Mouse (Mus musculus) hindbrain, embryonic 16.5 days (tissue): ENCODE data around the gene Ubl3. TPM values are rescaled to one million over a fixed set of nuclear protein-coding genes. Genes with fewer than 3 reads are reported as not detected.
A peak's percentile ranks its signal among the peaks of the same experiment; 100 is the strongest.

Experiments
- ATAC-seq: fragments of 200-750 bp; cut with Nextera tagmentation; 2 replicates; pipeline ENCODE4 v1.8.0; 2017; ENCODE audit warnings: moderate TSS enrichment, moderate library complexity
- H3K27ac ChIP-seq: fragments of 300-500 bp; sonication (generic); 2 replicates; pipeline ENCODE4 v1.5.1; 2014; ENCODE audit warnings: low read depth, mild to moderate bottlenecking, control low read depth, low read length, moderate library complexity
- H3K27me3 ChIP-seq: fragments of 300-500 bp; sonication (generic); replicated peaks from 2 replicates; pipeline ENCODE4 v1.6.1; 2014; ENCODE audit warnings: low read length; ENCODE audit not compliant: control insufficient read depth, insufficient read depth
- H3K36me3 ChIP-seq: fragments of 300-500 bp; sonication (generic); 2 replicates; pipeline ENCODE4 v1.6.1; 2014; ENCODE audit warnings: mild to moderate bottlenecking, low read length, moderate library complexity, mixed read lengths; ENCODE audit not compliant: control insufficient read depth, insufficient read depth
- H3K4me1 ChIP-seq: fragments of 300-500 bp; sonication (generic); 2 replicates; pipeline ENCODE4 v1.6.1; 2014; ENCODE audit warnings: low read depth, low read length; ENCODE audit not compliant: control insufficient read depth, insufficient read depth
- H3K4me2 ChIP-seq: fragments of 300-500 bp; sonication (generic); 2 replicates; pipeline ENCODE4 v1.6.1; 2014; ENCODE audit warnings: mild to moderate bottlenecking, low read length, control low read depth, moderate library complexity
- H3K4me3 ChIP-seq: fragments of 300-500 bp; sonication (generic); 2 replicates; pipeline ENCODE4 v1.5.1; 2014; ENCODE audit warnings: mild to moderate bottlenecking, low read length, control low read depth, moderate library complexity
- H3K9ac ChIP-seq: fragments of 300-500 bp; sonication (generic); 2 replicates; pipeline ENCODE4 v1.6.1; 2014; ENCODE audit warnings: low read depth, mild to moderate bottlenecking, control low read depth, low read length, moderate library complexity
- H3K9me3 ChIP-seq: fragments of 300-500 bp; sonication (generic); 2 replicates; pipeline ENCODE4 v1.6.1; 2014; ENCODE audit warnings: mild to moderate bottlenecking, low read length, moderate library complexity; ENCODE audit not compliant: control insufficient read depth
- WGBS: fragments of 180-500 bp; shearing (Covaris S2); extraction: QIAGEN DNeasy Blood & Tissue Kit; methylation state at CpG from one replicate; pipeline ENCODE4 v1.1.7; 2014; 5-methylcytosine and 5-hydroxymethylcytosine counted together
- polyA plus RNA-seq: library from polyadenylated mRNA; unstranded; fragments of >200 nt; fragmentation: Nextera tagmentation; extraction: Ambion mirVana; gene quantifications from 2 replicates; pipeline ENCODE4 v1.2.1, GENCODE M21; 2015

Gene Ubl3
- polyA plus RNA-seq, 1 experiment from 2014 or later, result 70.7 TPM

DNA sequence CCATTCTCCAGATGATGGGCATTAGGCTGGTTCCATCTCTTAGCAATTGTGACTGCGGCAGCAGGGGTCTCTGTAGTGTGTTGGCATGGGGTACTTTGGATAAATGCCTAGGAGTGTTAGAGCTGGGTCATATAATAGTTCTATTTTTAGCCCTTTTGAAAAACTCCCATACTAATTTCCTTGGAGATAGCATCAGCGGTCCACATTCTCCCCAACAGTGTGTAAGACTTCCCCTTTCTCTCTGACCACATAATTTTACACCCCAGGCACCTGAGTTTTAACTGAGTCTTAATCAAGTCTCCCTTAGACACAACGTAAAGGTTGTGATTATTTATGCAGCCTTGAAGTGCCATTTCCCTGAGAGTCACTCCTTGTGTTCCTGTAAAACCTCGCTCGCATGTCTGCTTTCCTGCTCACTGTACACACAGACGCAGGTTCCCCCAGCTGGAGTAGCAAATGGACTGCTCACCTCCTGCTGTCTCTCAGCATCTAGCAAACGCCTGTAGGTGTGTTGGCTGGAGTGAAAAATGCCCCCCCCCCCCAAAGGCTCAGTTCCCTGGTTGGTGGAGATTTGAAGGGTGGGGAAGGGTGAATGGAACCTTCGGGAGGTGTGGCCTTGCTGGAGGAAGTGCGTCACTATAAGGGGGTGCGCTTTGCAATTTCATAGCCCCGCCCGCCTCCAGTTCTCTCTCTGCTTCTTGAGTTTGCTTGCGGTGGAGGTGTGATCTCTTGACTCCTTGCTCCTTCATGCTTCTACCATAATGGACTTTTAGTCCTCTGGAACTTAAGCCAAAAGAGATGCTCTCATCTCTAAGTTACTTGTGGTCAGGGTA is 63.5 kb downstream of the Ubl3 start:
- Histone ChIP-seq H3K4me1 (peaks cover 18% of the 10 kb centered on the region), H3K9me3 (no peaks in the 10 kb centered on the region), H3K4me2 (peak overlapping the region; percentile 34), H3K27me3 (no peaks in the 10 kb centered on the region), H3K36me3 (no peaks in the 10 kb centered on the region), H3K9ac (no peak overlapping the region), H3K4me3 (no peak overlapping the region), H3K27ac (peak overlapping the region; percentile 72)
- ATAC-seq, result peak; percentile 66; the same call in 1 of the 2 replicates
- WGBS, result 64% methylated on average over 13 of the region's 13 CpGs

DNA sequence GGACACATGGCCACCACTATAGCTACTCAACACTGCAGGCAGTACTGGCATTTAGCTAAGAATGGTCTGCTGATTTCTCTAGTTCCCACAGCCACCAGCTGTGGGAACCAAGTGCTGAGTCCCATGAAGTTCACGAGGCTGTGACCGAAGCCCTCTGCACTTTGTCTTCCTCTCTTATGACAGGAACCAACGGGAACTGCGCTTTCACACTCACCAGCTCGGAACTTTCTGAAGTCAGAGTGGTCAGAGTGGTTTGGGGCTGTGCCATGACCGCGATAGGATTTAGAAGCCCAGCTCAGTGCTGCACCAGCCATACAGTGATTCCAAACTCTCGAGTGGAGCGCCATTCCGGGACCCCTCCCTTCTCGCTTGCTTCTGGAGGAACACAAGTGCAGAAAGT is 66.4 kb downstream of the Ubl3 start:
- H3K36me3 ChIP-seq, result no peaks in the 10 kb centered on the region
- H3K27me3 ChIP-seq, result no peaks in the 10 kb centered on the region
- H3K27ac ChIP-seq, result no peak overlapping the region
- 90% methylated on average over 11 of the region's 11 CpGs for WGBS
- H3K4me1 ChIP-seq, result peaks cover 18% of the 10 kb centered on the region
- H3K9me3 ChIP-seq, result no peaks in the 10 kb centered on the region
- no peak overlapping the region for H3K4me3 ChIP-seq
- H3K4me2 ChIP-seq, result no peak overlapping the region
- no peak overlapping the region for H3K9ac ChIP-seq
- ATAC-seq, result no peak

DNA sequence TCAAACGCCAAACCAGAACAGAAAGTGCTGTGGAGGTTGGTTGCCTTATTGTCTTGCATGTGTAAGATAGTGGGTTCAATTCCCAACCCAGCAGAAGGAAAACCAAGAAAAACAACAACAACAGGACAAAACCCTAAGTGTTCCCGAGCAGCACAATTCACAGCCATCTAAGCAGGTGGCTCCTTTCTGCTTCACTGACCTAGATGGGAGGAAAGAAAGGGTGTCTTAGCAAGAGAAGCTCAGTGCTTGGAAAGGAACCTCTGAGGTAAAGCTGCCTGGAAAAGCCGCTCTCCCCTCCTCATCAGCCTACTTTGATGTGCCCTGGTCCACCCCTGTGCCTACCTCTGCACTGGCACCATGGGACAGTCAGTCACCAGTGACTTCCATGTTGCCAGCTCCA is 70.8 kb downstream of the Ubl3 start:
- no peak for ATAC-seq
- Histone ChIP-seq H3K27ac (no peak overlapping the region), H3K9ac (no peak overlapping the region), H3K4me3 (no peak overlapping the region), H3K4me1 (no peaks in the 10 kb centered on the region), H3K4me2 (no peak overlapping the region), H3K36me3 (no peaks in the 10 kb centered on the region), H3K27me3 (no peaks in the 10 kb centered on the region), H3K9me3 (no peaks in the 10 kb centered on the region)
- 77% methylated on average over 3 of the region's 3 CpGs for WGBS

DNA sequence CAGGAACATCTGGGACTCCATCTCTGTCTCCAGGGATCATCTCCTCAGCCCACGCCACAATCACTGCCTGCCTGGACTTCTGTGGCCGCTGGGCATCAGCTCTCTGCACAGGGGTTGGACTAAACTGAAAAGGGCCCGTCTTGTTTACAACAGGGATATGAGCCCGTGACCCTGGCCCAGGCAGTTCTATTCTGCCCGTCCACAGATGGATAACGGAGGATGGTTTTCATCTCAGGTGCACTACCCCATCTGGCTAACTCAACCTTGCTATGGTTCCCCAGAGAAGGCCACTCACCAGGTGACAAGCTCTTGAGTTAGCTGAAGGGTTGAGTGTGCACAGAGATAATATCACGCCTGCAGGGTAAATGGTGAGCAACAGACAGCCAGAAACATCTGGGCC is 78.2 kb downstream of the Ubl3 start:
- Histone ChIP-seq H3K27me3 (no peaks in the 10 kb centered on the region), H3K36me3 (no peaks in the 10 kb centered on the region), H3K9me3 (no peaks in the 10 kb centered on the region), H3K4me3 (no peak overlapping the region), H3K4me2 (no peak overlapping the region), H3K9ac (no peak overlapping the region), H3K4me1 (no peaks in the 10 kb centered on the region), H3K27ac (no peak overlapping the region)
- no peak for ATAC-seq
- WGBS, result 81% methylated on average over 7 of the region's 7 CpGs

DNA sequence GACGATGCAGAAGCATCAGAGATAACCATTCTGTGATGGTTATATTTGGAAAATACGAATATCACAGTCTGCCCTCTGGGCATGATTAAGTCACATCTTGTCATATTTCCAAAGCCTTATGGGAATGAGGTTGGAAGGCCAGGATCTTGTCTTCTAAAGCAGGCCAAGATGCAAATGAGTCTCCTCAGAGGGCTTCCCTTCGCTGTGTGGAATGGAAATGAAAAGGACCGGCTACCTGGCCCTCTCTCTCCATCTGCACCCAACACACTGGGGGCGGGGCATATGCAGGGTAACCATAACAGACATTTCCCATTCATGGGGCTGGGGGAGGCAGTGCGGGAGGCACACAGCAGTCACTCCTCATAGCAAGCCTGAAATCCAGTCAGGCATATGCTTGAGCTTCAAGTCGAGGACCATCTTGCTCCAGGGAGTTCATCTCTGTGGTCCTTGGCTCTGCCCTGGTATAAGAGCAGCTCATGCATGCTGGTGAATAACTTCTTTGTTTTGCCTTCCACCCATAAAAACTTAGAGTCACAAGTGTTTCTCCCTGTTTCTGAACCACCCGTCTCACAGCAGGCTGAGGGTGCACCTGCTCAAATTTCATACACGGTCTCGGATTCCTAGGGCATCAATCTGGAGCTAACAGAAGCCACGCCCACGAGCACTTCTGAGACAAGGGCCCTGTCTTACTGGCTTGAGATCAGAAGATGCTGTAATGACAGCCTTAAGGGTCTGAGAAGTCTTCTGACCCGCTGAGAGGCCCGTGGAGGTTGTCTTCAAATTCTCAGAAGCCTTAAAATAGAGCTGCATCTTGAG is 83.8 kb downstream of the Ubl3 start:
- Histone ChIP-seq H3K4me1 (no peaks in the 10 kb centered on the region), H3K27ac (no peak overlapping the region), H3K4me3 (no peak overlapping the region), H3K36me3 (no peaks in the 10 kb centered on the region), H3K9me3 (no peaks in the 10 kb centered on the region), H3K4me2 (no peak overlapping the region), H3K9ac (no peak overlapping the region), H3K27me3 (no peaks in the 10 kb centered on the region)
- no peak for ATAC-seq
- 59% methylated on average over 14 of the region's 14 CpGs for WGBS

DNA sequence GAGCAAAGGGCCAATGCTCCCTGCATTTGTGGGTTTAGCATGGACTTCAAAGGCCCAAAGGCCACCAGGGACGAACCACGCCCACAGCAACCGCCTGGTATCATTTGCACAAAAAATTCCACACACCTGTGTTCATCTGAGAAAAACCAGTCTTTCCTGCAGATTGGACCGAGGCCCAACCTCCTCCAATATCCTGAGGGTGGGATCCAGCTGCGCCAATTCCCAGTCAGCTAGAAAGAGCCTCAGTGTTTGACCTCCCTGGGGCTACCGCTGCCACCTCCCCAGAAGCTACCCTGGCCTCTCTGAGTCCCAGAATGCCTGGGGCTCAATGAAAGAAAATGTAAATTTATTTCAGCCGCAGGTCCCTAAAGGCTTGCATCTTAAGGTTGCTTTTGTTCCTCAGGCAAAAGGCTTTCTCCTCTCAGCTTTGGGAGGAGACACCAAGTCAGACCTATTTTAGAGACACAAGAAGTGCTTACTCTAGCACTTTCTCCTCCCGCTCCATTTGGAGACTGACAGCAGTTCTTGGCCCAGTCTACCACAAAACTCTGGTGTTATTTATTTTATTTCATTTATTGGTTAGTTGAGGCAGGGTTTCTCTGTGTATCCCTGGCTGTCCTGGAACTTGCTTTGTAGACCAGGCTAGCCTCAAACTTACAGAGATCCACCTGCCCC is 85.5 kb downstream of the Ubl3 start:
- ATAC-seq, result no peak
- no peak overlapping the region for H3K27ac ChIP-seq
- no peaks in the 10 kb centered on the region for H3K27me3 ChIP-seq
- 18% methylated on average over 8 of the region's 8 CpGs for WGBS
- no peak overlapping the region for H3K4me2 ChIP-seq
- no peak overlapping the region for H3K4me3 ChIP-seq
- no peaks in the 10 kb centered on the region for H3K9me3 ChIP-seq
- no peaks in the 10 kb centered on the region for H3K4me1 ChIP-seq
- no peaks in the 10 kb centered on the region for H3K36me3 ChIP-seq
- no peak overlapping the region for H3K9ac ChIP-seq

DNA sequence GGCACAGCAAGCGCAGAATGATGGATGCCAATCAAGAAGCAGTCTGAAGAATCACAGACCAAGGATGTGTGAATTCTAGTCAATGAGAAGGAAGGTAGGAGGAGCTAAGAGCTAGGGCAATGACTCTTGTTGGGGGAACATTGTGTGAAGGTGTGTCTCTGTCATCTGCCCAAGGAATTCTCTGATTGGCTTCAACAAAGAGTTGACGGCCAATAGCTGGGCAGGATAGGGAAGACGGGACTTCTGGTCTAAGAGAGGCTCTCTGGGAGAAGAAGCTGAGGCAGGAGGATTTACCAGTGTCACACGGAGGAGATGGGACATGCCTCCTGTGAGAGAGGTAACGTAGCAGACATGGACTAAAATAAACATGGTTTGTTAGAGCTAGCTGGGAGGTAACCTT is 86.5 kb downstream of the Ubl3 start:
- no peaks in the 10 kb centered on the region for H3K36me3 ChIP-seq
- H3K9ac ChIP-seq, result no peak overlapping the region
- ATAC-seq, result no peak
- H3K4me3 ChIP-seq, result no peak overlapping the region
- 90% methylated on average over 5 of the region's 5 CpGs for WGBS
- H3K4me2 ChIP-seq, result no peak overlapping the region
- no peaks in the 10 kb centered on the region for H3K27me3 ChIP-seq
- no peak overlapping the region for H3K27ac ChIP-seq
- no peaks in the 10 kb centered on the region for H3K9me3 ChIP-seq
- H3K4me1 ChIP-seq, result no peaks in the 10 kb centered on the region

DNA sequence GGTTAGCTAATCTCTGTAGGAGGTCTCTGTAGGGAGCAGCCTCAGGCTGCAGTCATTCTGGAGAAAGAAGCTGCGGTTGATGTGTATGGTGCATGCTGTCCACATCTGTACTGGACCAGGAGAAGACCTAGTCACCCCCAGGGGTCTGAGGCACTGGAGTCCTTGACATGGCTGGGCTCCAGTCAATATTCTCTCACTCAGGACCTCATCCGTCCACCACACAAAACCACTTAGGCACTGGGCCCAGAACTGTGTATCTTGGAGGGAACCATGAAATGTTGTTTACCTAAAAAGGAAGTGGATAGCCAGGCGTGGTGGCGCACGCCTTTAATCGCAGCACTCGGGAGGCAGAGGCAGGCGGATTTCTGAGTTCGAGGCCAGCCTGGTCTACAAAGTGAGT is 87.5 kb downstream of the Ubl3 start:
- no peak overlapping the region for H3K4me2 ChIP-seq
- no peak overlapping the region for H3K27ac ChIP-seq
- WGBS, result 89% methylated on average over 9 of the region's 9 CpGs
- H3K9me3 ChIP-seq, result no peaks in the 10 kb centered on the region
- no peak overlapping the region for H3K4me3 ChIP-seq
- H3K4me1 ChIP-seq, result no peaks in the 10 kb centered on the region
- H3K9ac ChIP-seq, result no peak overlapping the region
- H3K27me3 ChIP-seq, result no peaks in the 10 kb centered on the region
- no peaks in the 10 kb centered on the region for H3K36me3 ChIP-seq
- no peak for ATAC-seq

DNA sequence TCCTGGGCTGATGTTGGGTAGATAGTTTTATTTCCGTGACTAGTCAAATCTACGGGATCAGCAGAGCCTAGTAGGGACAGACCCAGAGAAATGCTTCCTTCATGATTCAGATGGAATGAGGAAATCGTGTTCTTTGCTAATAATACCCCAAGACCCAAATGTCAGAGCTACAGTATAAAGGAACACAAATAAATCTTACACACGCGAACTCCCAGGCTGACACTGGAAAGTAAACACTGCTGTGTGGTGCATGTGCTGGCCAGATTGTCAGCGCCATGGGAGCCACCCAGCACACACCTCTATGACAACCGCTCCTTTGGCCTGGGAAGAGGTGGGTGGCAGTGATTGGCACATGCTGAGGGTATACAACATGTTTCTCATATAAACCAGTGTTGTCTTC is 88.1 kb downstream of the Ubl3 start:
- no peaks in the 10 kb centered on the region for H3K9me3 ChIP-seq
- no peak for ATAC-seq
- 77% methylated on average over 7 of the region's 7 CpGs for WGBS

More for the DNA sequence above, 88.1 kb downstream of the Ubl3 start:
- H3K36me3 ChIP-seq, result no peaks in the 10 kb centered on the region
- no peak overlapping the region for H3K9ac ChIP-seq
- H3K27ac ChIP-seq, result no peak overlapping the region
- no peaks in the 10 kb centered on the region for H3K4me1 ChIP-seq
- no peaks in the 10 kb centered on the region for H3K27me3 ChIP-seq
- H3K4me2 ChIP-seq, result no peak overlapping the region
- no peak overlapping the region for H3K4me3 ChIP-seq
